Mouse (Mus musculus) liver, postnatal 0 days (tissue): ENCODE measurements around the gene Trim2.

Experiments used
- CTCF ChIP-seq: sonication (generic); IDR thresholded peaks from 2 replicates; pipeline ENCODE4 v1.5.1; 2016; ENCODE audit warnings: antibody characterized with exemption, low read depth
- EP300 ChIP-seq: IDR thresholded peaks from 2 replicates; pipeline ENCODE4 v1.6.1; 2016; ENCODE audit warnings: antibody characterized with exemption, low read depth, mild to moderate bottlenecking

GRCm38 (mm10) chr3:84199516-84199915 lies 107.2 kb downstream of the Trim2 start:
- TF ChIP-seq CTCF = no peak
- TF ChIP-seq EP300 = no peak
